Mouse (Mus musculus): ENCODE data around the gene Tagap.

GRCm38 (mm10) chr17:7897756-7898155 is 28.0 kb upstream of the Tagap start:
- TF ChIP-seq MAFK (IDR thresholded peaks at IDR 0.05; ENCODE audit: insufficient read depth, low read depth, low read length) (no peak), CHD2 (IDR thresholded peaks at IDR 0.05; ENCODE audit: low read depth, low read length) (no peak), ZNF384 (IDR thresholded peaks at IDR 0.05; ENCODE audit: low read depth, low read length) (no peak), ZC3H11A (IDR thresholded peaks at IDR 0.05; ENCODE audit: borderline replicate concordance, low read depth, low read length) (no peak)

Measured in ES-E14 (cell line).